Mouse (Mus musculus): ENCODE data around the gene Gpatch4.

DNA sequence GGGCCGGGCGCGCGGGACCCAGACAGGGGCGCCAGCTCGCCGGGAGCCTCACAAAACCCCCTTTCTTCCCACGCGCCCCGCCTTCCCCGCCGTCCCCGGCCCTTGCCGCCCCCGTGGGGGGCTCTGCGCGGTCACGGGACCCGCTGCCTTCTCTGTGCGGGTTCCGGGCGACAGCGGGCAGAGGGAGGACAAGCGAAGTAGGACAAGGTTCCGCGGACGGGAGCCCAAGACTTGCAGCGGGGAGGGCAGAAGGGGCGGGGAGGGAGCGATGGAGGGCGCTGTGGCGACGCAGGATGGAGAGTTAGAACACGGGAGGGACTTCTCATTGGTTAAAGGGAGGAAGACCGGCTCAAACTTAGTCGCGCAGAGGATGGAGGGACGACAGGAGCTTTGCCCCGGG is 42.7 kb upstream of the Gpatch4 start, which contains the start of gene Bcan:
- TF ChIP-seq POLR2A (IDR thresholded peaks at IDR 0.05; ENCODE audit: low read depth, low read length) (no peak), CTCF (conservative IDR thresholded peaks at IDR 0.05; ENCODE audit: insufficient read depth, insufficient read length, low read depth, low read length) (no peak)

All from kidney, adult 2 months (tissue).